Mouse (Mus musculus) MEL (cell line): ENCODE data around the gene Frem2. TPM values are rescaled to one million over a fixed set of nuclear protein-coding genes. Genes with fewer than 3 reads are reported as not detected.

Experiments
- DNase-seq: peaks from one replicate; pipeline ENCODE4 v3.0.0; 2011; ENCODE audit warnings: low read depth, low spot score
- H3K27ac ChIP-seq: 2 replicates; pipeline ENCODE4 v1.5.1; 2012; ENCODE audit warnings: low read depth, mild to moderate bottlenecking, control low read depth, low read length, moderate library complexity; ENCODE audit not compliant: control insufficient read depth
- H3K27me3 ChIP-seq, 2 experiments: fragments of 150-350 bp in 1 of 2; sonication (generic) in 1 of 2; 2 replicates each; pipeline ENCODE4 v1.6.1; 2012; ENCODE audit warnings: low read length in 2 of 2, mild to moderate bottlenecking in 2 of 2, improper control_type of control experiment in 1 of 2, moderate library complexity in 1 of 2; ENCODE audit not compliant: insufficient read depth in 2 of 2, control insufficient read depth in 1 of 2
- H3K36me3 ChIP-seq, 2 experiments: 2 replicates each; pipeline ENCODE4 v1.6.1; 2012 to 2014; ENCODE audit warnings: low read length in 2 of 2, improper control_type of control experiment in 1 of 2, inconsistent platforms in 1 of 2, mild to moderate bottlenecking in 1 of 2; ENCODE audit not compliant: insufficient read depth in 2 of 2, control insufficient read depth in 1 of 2
- H3K4me1 ChIP-seq, 2 experiments: fragments of 150-350 bp in 1 of 2; sonication (generic) in 1 of 2; 2 replicates each; pipeline ENCODE4 v1.6.1; 2012; ENCODE audit warnings: low read length in 2 of 2, improper control_type of control experiment in 1 of 2, mild to moderate bottlenecking in 1 of 2; ENCODE audit not compliant: insufficient read depth in 2 of 2, control insufficient read depth in 1 of 2
- H3K4me3 ChIP-seq, 2 experiments: fragments of 150-350 bp in 1 of 2; sonication (generic) in 1 of 2; 2 replicates each; pipeline ENCODE4 v1.5.1; 2012; ENCODE audit warnings: low read depth in 2 of 2, low read length in 2 of 2, mild to moderate bottlenecking in 2 of 2, moderate library complexity in 2 of 2, control low read depth in 1 of 2, improper control_type of control experiment in 1 of 2; ENCODE audit not compliant: control insufficient read depth in 1 of 2, insufficient read depth in 1 of 2
- H3K79me2 ChIP-seq: 2 replicates; pipeline ENCODE4 v1.6.1; 2012; ENCODE audit warnings: mild to moderate bottlenecking, low read length, moderate library complexity; ENCODE audit not compliant: control insufficient read depth, poor library complexity, insufficient read depth
- H3K9ac ChIP-seq: 2 replicates; pipeline ENCODE4 v1.6.1; 2012; ENCODE audit warnings: low read depth, mild to moderate bottlenecking, control low read depth, low read length, moderate library complexity; ENCODE audit not compliant: control insufficient read depth, poor library complexity, severe bottlenecking
- H3K9me3 ChIP-seq: fragments of 150-350 bp; sonication (generic); replicated peaks from 2 replicates; pipeline ENCODE4 v1.6.1; 2012; ENCODE audit warnings: mild to moderate bottlenecking, low read length, improper control_type of control experiment, moderate library complexity; ENCODE audit not compliant: insufficient read depth
- EP300 ChIP-seq, 2 experiments: IDR thresholded peaks; 2 replicates each; pipeline ENCODE4 v1.6.1; 2011; ENCODE audit warnings: improper control_type of control experiment in 2 of 2, low read length in 2 of 2, low read depth in 1 of 2, mild to moderate bottlenecking in 1 of 2
- HCFC1 ChIP-seq: IDR thresholded peaks from 2 replicates; pipeline ENCODE4 v1.6.1; 2012; ENCODE audit warnings: low read depth, mild to moderate bottlenecking, inconsistent platforms, low read length, improper control_type of control experiment, moderate library complexity
- MAFK ChIP-seq: IDR thresholded peaks from 2 replicates; pipeline ENCODE4 v1.6.1; 2011; ENCODE audit warnings: low read depth, mild to moderate bottlenecking, low read length, improper control_type of control experiment, borderline replicate concordance
- MYB ChIP-seq: IDR thresholded peaks from 2 replicates; pipeline ENCODE4 v1.6.1; 2011; ENCODE audit warnings: mild to moderate bottlenecking, low read depth, low read length, improper control_type of control experiment
- NRF1 ChIP-seq: IDR thresholded peaks from 2 replicates; pipeline ENCODE4 v1.6.1; 2014; ENCODE audit warnings: low read depth, mild to moderate bottlenecking, inconsistent platforms, low read length, improper control_type of control experiment, moderate library complexity; ENCODE audit not compliant: poor library complexity, insufficient read depth, severe bottlenecking
- POLR2AphosphoS2 ChIP-seq: IDR thresholded peaks from 2 replicates; pipeline ENCODE4 v1.6.1; 2011; ENCODE audit warnings: low read length, improper control_type of control experiment
- TAL1 ChIP-seq: IDR thresholded peaks from 2 replicates; pipeline ENCODE4 v1.6.1; 2012; ENCODE audit warnings: mild to moderate bottlenecking, inconsistent platforms, low read length, moderate library complexity, mixed read lengths
- USF1 ChIP-seq: IDR thresholded peaks from 2 replicates; pipeline ENCODE4 v1.6.1; 2014; ENCODE audit warnings: low read depth, mild to moderate bottlenecking, inconsistent platforms, low read length, improper control_type of control experiment, moderate library complexity
- ZKSCAN1 ChIP-seq: IDR thresholded peaks from 2 replicates; pipeline ENCODE4 v1.6.1; 2012; ENCODE audit warnings: low read depth, mild to moderate bottlenecking, inconsistent platforms, low read length, improper control_type of control experiment, moderate library complexity
- ZMIZ1 ChIP-seq: IDR thresholded peaks from 2 replicates; pipeline ENCODE4 v1.6.1; 2012; ENCODE audit warnings: low read depth, mild to moderate bottlenecking, inconsistent platforms, low read length, improper control_type of control experiment, moderate library complexity
- polyA plus RNA-seq, 2 experiments: library from polyadenylated mRNA; stranded (reverse) in 1 of 2; unstranded in 1 of 2; fragments of >175 nt in 1 of 2; fragments of >200 nt in 1 of 2; gene quantifications; 2 replicates each; pipeline versions ENCODE4 v1.2.1 to v1.2.4; 2012; ENCODE audit warnings: low replicate concordance in 2 of 2, low read depth in 1 of 2; ENCODE audit not compliant: insufficient read length in 2 of 2, insufficient read depth in 1 of 2, missing spikeins in 1 of 2
- total RNA-seq: library from RNA; depleted of rRNA; stranded (reverse); fragments of 300-350 nt; gene quantifications from 2 replicates; pipeline ENCODE4 v1.2.3, GENCODE M21; 2012

The Frem2 gene
- total and polyA plus RNA-seq, 3 experiments: not detected

DNA sequence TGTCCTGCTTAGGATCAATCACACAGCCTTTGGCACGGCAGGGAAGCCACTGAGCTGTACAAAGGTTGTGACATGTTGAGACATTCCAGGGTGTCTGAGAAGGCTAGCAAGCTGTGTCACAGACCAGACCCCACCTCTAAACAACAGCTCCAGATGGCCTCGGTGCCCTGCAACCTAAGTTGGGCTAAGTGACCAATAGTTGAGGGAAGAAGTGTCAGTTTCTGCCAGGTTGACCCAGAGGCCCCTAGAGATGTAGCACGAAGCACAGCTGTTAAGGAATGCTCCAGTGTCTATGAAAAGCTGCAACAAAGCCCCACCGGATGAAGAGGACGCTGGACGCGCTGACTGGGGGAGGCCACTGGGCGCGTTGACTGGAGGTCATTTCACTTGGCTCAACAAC, 83.0 kb downstream of the Frem2 start:
- H3K27ac ChIP-seq: no peak overlapping the region
- no peak for DNase-seq
- no peak overlapping the region for H3K9ac ChIP-seq
- no peaks in the 10 kb centered on the region for H3K79me2 ChIP-seq
- no peak for TF ChIP-seq USF1
- TF ChIP-seq ZKSCAN1: no peak
- no peak for TF ChIP-seq HCFC1
- no peak overlapping the region for H3K4me3 ChIP-seq
- H3K4me1 ChIP-seq: no peaks in the 10 kb centered on the region
- H3K27me3 ChIP-seq: no peaks in the 10 kb centered on the region
- no peaks in the 10 kb centered on the region for H3K36me3 ChIP-seq
- H3K9me3 ChIP-seq: no peaks in the 10 kb centered on the region

DNA sequence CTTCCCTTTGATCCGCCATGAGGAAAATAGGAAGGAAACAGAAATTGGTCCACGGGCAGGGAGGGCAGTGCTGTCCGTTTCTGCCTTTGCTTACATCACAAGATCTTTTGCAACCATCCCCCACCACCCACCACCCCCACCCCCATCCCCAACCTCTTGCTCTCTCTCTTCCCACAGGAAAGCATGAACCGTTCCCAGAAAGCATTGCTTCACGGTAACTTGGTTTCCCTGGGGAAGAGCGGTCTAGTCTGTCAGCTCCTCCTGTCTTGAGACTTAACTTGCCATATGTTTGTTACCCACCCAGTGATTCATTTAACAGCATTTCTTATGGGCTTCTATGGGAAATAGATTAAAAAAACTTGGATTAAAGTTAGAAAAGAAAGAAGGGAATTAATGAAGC, 85.5 kb downstream of the Frem2 start:
- DNase-seq: no peak
- Histone ChIP-seq H3K4me3 (no peak overlapping the region), H3K9ac (no peak overlapping the region), H3K36me3 (no peaks in the 10 kb centered on the region), H3K27ac (no peak overlapping the region), H3K4me1 (no peaks in the 10 kb centered on the region), H3K27me3 (no peaks in the 10 kb centered on the region), H3K9me3 (no peaks in the 10 kb centered on the region), H3K79me2 (no peaks in the 10 kb centered on the region)
- TF ChIP-seq POLR2AphosphoS2 (no peak), TAL1 (no peak), NRF1 (no peak)

DNA sequence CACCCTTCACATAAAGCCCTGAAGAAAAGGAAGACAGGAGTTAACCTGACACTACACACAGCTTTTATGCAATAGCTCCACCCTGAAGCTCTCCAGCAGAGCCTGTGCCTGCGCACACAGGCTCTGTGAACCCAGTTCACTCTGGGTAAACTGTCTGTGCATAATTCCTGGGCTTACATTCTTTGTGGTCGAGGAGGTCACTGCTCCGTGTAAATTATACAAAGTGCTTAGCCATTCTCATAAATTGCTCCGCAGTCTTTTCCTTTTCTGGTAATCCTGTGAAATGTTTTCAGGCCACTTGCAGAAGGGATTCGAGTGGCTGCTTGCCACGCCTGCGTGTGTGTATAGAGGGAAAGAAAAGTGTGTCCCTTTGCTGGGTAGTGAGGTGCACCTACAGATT, 92.6 kb downstream of the Frem2 start:
- Histone ChIP-seq H3K79me2 (no peaks in the 10 kb centered on the region), H3K36me3 (no peaks in the 10 kb centered on the region), H3K27ac (no peak overlapping the region), H3K4me3 (no peak overlapping the region), H3K9me3 (no peaks in the 10 kb centered on the region), H3K9ac (no peak overlapping the region), H3K4me1 (no peaks in the 10 kb centered on the region), H3K27me3 (no peaks in the 10 kb centered on the region)
- TF ChIP-seq ZMIZ1 (no peak), MAFK (no peak), ZKSCAN1 (no peak), MYB (no peak), EP300 (IDR thresholded peaks at IDR 0.05; ENCODE audit: low read depth in 1 of 2, low read length in 2 of 2) (no peak)
- no peak for DNase-seq
